Mouse (Mus musculus): ENCODE measurements at regions not wholly inside any gene's neighbourhood (a gene's known extent, or its start where the extent isn't known, plus 50 kb on each side); places are given as distances from the start of the nearest gene placed in this dataset.

GRCm38 (mm10) chr2:47857229-47857628 lies 956.7 kb upstream of the Acvr2a start:
- no peak for TF ChIP-seq POLR2A (IDR thresholded peaks at IDR 0.05; ENCODE audit: low read depth, low read length)
- TF ChIP-seq CTCF (conservative IDR thresholded peaks at IDR 0.05; ENCODE audit: insufficient read depth, insufficient read length, low read depth, low read length) = no peak

All from kidney, adult 2 months (tissue).